Mouse (Mus musculus) thymus, adult 18-20 months (tissue): ENCODE results near the gene Icmt.

Experiments used
- DNase-seq, 2 experiments: peaks; one replicate each; pipeline ENCODE4 v3.0.0; 2022; ENCODE audit warnings: mixed read lengths in 2 of 2

The Icmt gene

GRCm38 (mm10) chr4:152303172-152303571, 6.1 kb downstream of the Icmt start:
- DNase-seq, result no peak

GRCm38 (mm10) chr4:152304685-152305084, 7.7 kb downstream of the Icmt start:
- no peak for DNase-seq

- no peak for DNase-seq
Measured at GRCm38 (mm10) chr4:152305991-152306390, 9.0 kb downstream of the Icmt start.

GRCm38 (mm10) chr4:152307542-152307941, 10.5 kb downstream of the Icmt start:
- DNase-seq, result no peak

- DNase-seq, result no peak
Measured at GRCm38 (mm10) chr4:152312186-152312585, 15.2 kb downstream of the Icmt start.

GRCm38 (mm10) chr4:152313211-152313632, 16.2 kb downstream of the Icmt start:
- no peak for DNase-seq

- no peak for DNase-seq
Measured at GRCm38 (mm10) chr4:152313934-152314333, 16.9 kb downstream of the Icmt start.

- no peak for DNase-seq
Measured at GRCm38 (mm10) chr4:152315498-152316213, 18.6 kb downstream of the Icmt start.

- DNase-seq, result no peak
Measured at GRCm38 (mm10) chr4:152317631-152318033, 20.6 kb downstream of the Icmt start.

- DNase-seq, result no peak
Measured at GRCm38 (mm10) chr4:152318517-152319234, 21.6 kb downstream of the Icmt start, which contains the start of gene Rnf207. TSS of gene Rnf207 (minus strand) at chr4:152318993.

GRCm38 (mm10) chr4:152321464-152321863, 24.4 kb downstream of the Icmt start:
- DNase-seq, result no peak

- no peak for DNase-seq
Measured at GRCm38 (mm10) chr4:152324641-152325562, 27.9 kb downstream of the Icmt start.

GRCm38 (mm10) chr4:152325574-152326411, 28.8 kb downstream of the Icmt start, which contains the start of gene Rpl22:
TSS of gene Rpl22 (plus strand) at chr4:152325742.
- peak; percentile 88 to 93 for DNase-seq

- DNase-seq, result no peak
Measured at GRCm38 (mm10) chr4:152326543-152326942, 29.5 kb downstream of the Icmt start.

GRCm38 (mm10) chr4:152328691-152329090, 31.7 kb downstream of the Icmt start:
- DNase-seq, result no peak

- peak; percentile 22 to 37 for DNase-seq
Measured at GRCm38 (mm10) chr4:152332952-152333351, 35.9 kb downstream of the Icmt start.

- no peak for DNase-seq
Measured at GRCm38 (mm10) chr4:152333587-152333986, 36.6 kb downstream of the Icmt start.

GRCm38 (mm10) chr4:152337772-152338171, 40.7 kb downstream of the Icmt start:
- no peak for DNase-seq

GRCm38 (mm10) chr4:152338419-152339292, 41.6 kb downstream of the Icmt start, which contains the start of gene Chd5:
TSS of gene Chd5 (plus strand) at chr4:152338651.
- no peak for DNase-seq

GRCm38 (mm10) chr4:152339293-152339790, 42.3 kb downstream of the Icmt start:
- DNase-seq, result no peak
